Mouse (Mus musculus) G1E-ER4 (cell line): ENCODE results near the gene Edn3. TPM values are rescaled to one million over a fixed set of nuclear protein-coding genes. Genes with fewer than 3 reads are reported as not detected.

Experiments used
- GATA1 ChIP-seq: IDR thresholded peaks from one replicate; pipeline ENCODE4 v1.8.0; 2012; ENCODE audit warnings: low read length, inconsistent platforms
- polyA plus RNA-seq: library from polyadenylated mRNA; stranded (reverse); fragments of >175 nt; gene quantifications from 2 replicates; pipeline ENCODE4 v1.2.3, GENCODE M21; 2012

Edn3 gene
- polyA plus RNA-seq, 1 experiment = not detected

DNA sequence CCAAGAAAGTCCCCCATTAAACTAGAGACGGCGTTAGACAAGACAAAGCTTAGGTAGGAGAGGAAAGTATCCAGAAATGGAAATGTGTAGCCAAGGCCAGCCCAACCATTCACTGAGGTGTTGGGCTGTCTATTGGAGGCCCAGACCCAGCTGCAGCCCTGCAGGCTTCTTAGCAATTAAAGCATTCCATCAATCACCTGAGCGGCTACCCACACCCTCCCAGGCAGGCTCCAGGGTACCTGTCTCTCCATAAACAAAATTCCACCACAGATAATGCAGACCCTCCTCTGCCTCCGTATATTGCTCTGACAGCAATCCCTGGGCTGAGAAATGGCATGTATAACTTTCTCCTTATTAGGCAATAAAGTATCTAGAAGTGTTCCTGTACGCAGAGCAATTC is 73.2 kb downstream of the Edn3 start:
- no peak for TF ChIP-seq GATA1

Other genes with a start within 250 kb of the Edn3 start
- gene Zfp831, start 117.1 kb upstream of the Edn3 start, polyA plus RNA-seq = under 0.01 TPM in 1 of 2 replicates, not detected in the other
- gene Gm14444, start 249.6 kb downstream of the Edn3 start, polyA plus RNA-seq = 0.11 TPM in 1 of 2 replicates, not detected in the other